Mouse (Mus musculus) spleen, adult 2 months (tissue): ENCODE measurements around the gene Mogat1.

Experiments used
- CTCF ChIP-seq: fragments of 200-500 bp; IDR thresholded peaks from 2 replicates; pipeline ENCODE4 v1.5.1; 2011; ENCODE audit warnings: mild to moderate bottlenecking, inconsistent platforms; ENCODE audit not compliant: insufficient read depth, insufficient read length, insufficient replicate concordance; ENCODE audit errors: extremely low read depth
- POLR2A ChIP-seq: fragments of 200-500 bp; IDR thresholded peaks from 2 replicates; pipeline ENCODE4 v1.6.1; 2011; ENCODE audit warnings: low read depth, low read length, inconsistent platforms

DNA sequence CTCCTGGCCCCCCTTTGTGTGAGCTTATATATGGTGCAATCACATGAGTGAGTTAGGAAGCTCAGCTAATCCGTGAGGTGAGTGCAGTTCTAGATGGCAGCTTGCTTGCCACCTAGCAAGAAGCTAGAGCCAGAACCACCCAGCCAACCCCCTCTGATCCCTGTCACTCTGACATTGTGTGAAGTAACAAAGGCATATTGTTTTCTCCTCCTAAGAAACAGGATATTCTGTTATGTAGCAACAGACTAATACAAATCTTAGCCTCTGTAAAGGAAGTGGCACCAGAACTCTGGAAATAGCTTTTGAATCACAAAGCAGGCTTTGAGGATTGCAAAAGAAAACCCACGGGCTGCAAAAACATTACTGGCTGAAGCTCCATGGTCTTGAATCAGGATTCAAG is 26.4 kb upstream of the Mogat1 start:
- TF ChIP-seq CTCF = no peak
- TF ChIP-seq POLR2A = no peak
